Mouse (Mus musculus): ENCODE results near the gene Mettl7a2. TPM values are rescaled to one million over a fixed set of nuclear protein-coding genes. Genes with fewer than 3 reads are reported as not detected.

Mettl7a2 gene
- polyA plus RNA-seq, 1 experiment from 2014 or later: not detected

GRCm38 (mm10) chr15:100388224-100388835 lies 35.3 kb downstream of the Mettl7a2 start:
- H3K27me3 ChIP-seq (ENCODE audit: insufficient read depth, poor library complexity, severe bottlenecking): no peaks in the 10 kb centered on the region
- 89% methylated on average over 16 of the region's 16 CpGs for WGBS

GRCm38 (mm10) chr15:100388886-100389285 lies 35.9 kb downstream of the Mettl7a2 start:
- WGBS: 70% methylated on average over 9 of the region's 9 CpGs
- no peak overlapping the region for H3K27ac ChIP-seq

More at GRCm38 (mm10) chr15:100388224-100388835, 35.3 kb downstream of the Mettl7a2 start:
- Histone ChIP-seq H3K9me3 (no peaks in the 10 kb centered on the region), H3K4me1 (replicated peaks) (peaks cover 9% of the 10 kb centered on the region; the same call in 1 of the 2 replicates), H3K4me3 (no peak overlapping the region), H3K36me3 (peaks cover 11% of the 10 kb centered on the region), H3K27ac (no peak overlapping the region; the same call in 1 of the 2 replicates)
- DNase-seq (ENCODE audit: low spot score): no peak

GRCm38 (mm10) chr15:100391066-100391465 lies 38.1 kb downstream of the Mettl7a2 start:
- H3K27me3 ChIP-seq (ENCODE audit: insufficient read depth, poor library complexity, severe bottlenecking): no peaks in the 10 kb centered on the region
- no peaks in the 10 kb centered on the region for H3K9me3 ChIP-seq
- peaks cover 12% of the 10 kb centered on the region; the same call in 1 of the 2 replicates for H3K4me1 ChIP-seq (replicated peaks)
- no peak for DNase-seq (ENCODE audit: low spot score)
- no peak overlapping the region for H3K27ac ChIP-seq
- H3K36me3 ChIP-seq: peaks cover 38% of the 10 kb centered on the region
- 84% methylated on average over 7 of the region's 7 CpGs for WGBS
- no peak overlapping the region for H3K4me3 ChIP-seq

More at GRCm38 (mm10) chr15:100388886-100389285, 35.9 kb downstream of the Mettl7a2 start:
- no peak for DNase-seq (ENCODE audit: low spot score)
- Histone ChIP-seq H3K36me3 (peaks cover 16% of the 10 kb centered on the region), H3K9me3 (no peaks in the 10 kb centered on the region), H3K4me1 (replicated peaks) (peaks cover 12% of the 10 kb centered on the region; the same call in 1 of the 2 replicates), H3K4me3 (no peak overlapping the region), H3K27me3 (ENCODE audit: insufficient read depth, poor library complexity, severe bottlenecking) (no peaks in the 10 kb centered on the region)

- Histone ChIP-seq H3K27ac (no peak overlapping the region), H3K4me3 (no peak overlapping the region), H3K4me1 (replicated peaks) (peaks cover 12% of the 10 kb centered on the region; the same call in 1 of the 2 replicates), H3K9me3 (no peaks in the 10 kb centered on the region), H3K27me3 (ENCODE audit: insufficient read depth, poor library complexity, severe bottlenecking) (no peaks in the 10 kb centered on the region), H3K36me3 (peaks cover 43% of the 10 kb centered on the region)
- 95% methylated on average over 7 of the region's 7 CpGs for WGBS
- no peak for DNase-seq (ENCODE audit: low spot score)
Measured at GRCm38 (mm10) chr15:100391599-100391998, 38.6 kb downstream of the Mettl7a2 start.

- H3K36me3 ChIP-seq: peaks cover 57% of the 10 kb centered on the region
- H3K27ac ChIP-seq: no peak overlapping the region
- DNase-seq (ENCODE audit: low spot score): no peak
- H3K9me3 ChIP-seq: no peaks in the 10 kb centered on the region
- H3K4me3 ChIP-seq: no peak overlapping the region
- H3K4me1 ChIP-seq (replicated peaks): peaks cover 12% of the 10 kb centered on the region; the same call in 1 of the 2 replicates
- no peaks in the 10 kb centered on the region for H3K27me3 ChIP-seq (ENCODE audit: insufficient read depth, poor library complexity, severe bottlenecking)
- 89% methylated on average over 11 of the region's 11 CpGs for WGBS
Measured at GRCm38 (mm10) chr15:100393016-100393415, 40.0 kb downstream of the Mettl7a2 start.

- WGBS: 95% methylated on average over 3 of the region's 3 CpGs
- no peak for DNase-seq (ENCODE audit: low spot score)
- H3K9me3 ChIP-seq: no peaks in the 10 kb centered on the region
- no peaks in the 10 kb centered on the region for H3K27me3 ChIP-seq (ENCODE audit: insufficient read depth, poor library complexity, severe bottlenecking)
- H3K4me1 ChIP-seq (replicated peaks): 0 out of 2 replicates have a peak, but pooled peaks cover 5% of the 10 kb centered on the region
- no peak overlapping the region for H3K4me3 ChIP-seq
- H3K36me3 ChIP-seq: peaks cover 83% of the 10 kb centered on the region
- no peak overlapping the region for H3K27ac ChIP-seq
Measured at GRCm38 (mm10) chr15:100395561-100395960, 42.6 kb downstream of the Mettl7a2 start.

- no peaks in the 10 kb centered on the region for H3K4me1 ChIP-seq (replicated peaks)
- no peaks in the 10 kb centered on the region for H3K9me3 ChIP-seq
- WGBS: 89% methylated on average over 16 of the region's 16 CpGs
- no peaks in the 10 kb centered on the region for H3K27me3 ChIP-seq (ENCODE audit: insufficient read depth, poor library complexity, severe bottlenecking)
- DNase-seq (ENCODE audit: low spot score): no peak
- no peak overlapping the region for H3K4me3 ChIP-seq
- no peak overlapping the region for H3K27ac ChIP-seq
- H3K36me3 ChIP-seq: peaks cover 100% of the 10 kb centered on the region
Measured at GRCm38 (mm10) chr15:100400592-100401250, 47.7 kb downstream of the Mettl7a2 start.

- Histone ChIP-seq H3K27ac (no peak overlapping the region), H3K4me1 (replicated peaks) (no peaks in the 10 kb centered on the region), H3K4me3 (no peak overlapping the region), H3K9me3 (no peaks in the 10 kb centered on the region), H3K36me3 (peaks cover 99% of the 10 kb centered on the region), H3K27me3 (ENCODE audit: insufficient read depth, poor library complexity, severe bottlenecking) (no peaks in the 10 kb centered on the region)
- 88% methylated on average over 4 of the region's 4 CpGs for WGBS
- no peak for DNase-seq (ENCODE audit: low spot score)
Measured at GRCm38 (mm10) chr15:100401811-100402210, 48.8 kb downstream of the Mettl7a2 start.

- H3K36me3 ChIP-seq: peaks cover 99% of the 10 kb centered on the region
- H3K4me1 ChIP-seq (replicated peaks): no peaks in the 10 kb centered on the region
- 89% methylated on average over 14 of the region's 14 CpGs for WGBS
- no peak overlapping the region for H3K27ac ChIP-seq
- H3K4me3 ChIP-seq: no peak overlapping the region
- DNase-seq (ENCODE audit: low spot score): no peak
- no peaks in the 10 kb centered on the region for H3K9me3 ChIP-seq
- H3K27me3 ChIP-seq (ENCODE audit: insufficient read depth, poor library complexity, severe bottlenecking): no peaks in the 10 kb centered on the region
Measured at GRCm38 (mm10) chr15:100402347-100402746, 49.3 kb downstream of the Mettl7a2 start.

GRCm38 (mm10) chr15:100402798-100403197 lies 49.8 kb downstream of the Mettl7a2 start:
- Histone ChIP-seq H3K27me3 (ENCODE audit: insufficient read depth, poor library complexity, severe bottlenecking) (no peaks in the 10 kb centered on the region), H3K9me3 (no peaks in the 10 kb centered on the region), H3K36me3 (peaks cover 99% of the 10 kb centered on the region), H3K27ac (no peak overlapping the region), H3K4me3 (no peak overlapping the region), H3K4me1 (replicated peaks) (no peaks in the 10 kb centered on the region)
- WGBS: 86% methylated on average over 4 of the region's 4 CpGs
- DNase-seq (ENCODE audit: low spot score): no peak

- Histone ChIP-seq H3K4me1 (replicated peaks) (no peaks in the 10 kb centered on the region), H3K4me3 (no peak overlapping the region), H3K27ac (no peak overlapping the region), H3K27me3 (ENCODE audit: insufficient read depth, poor library complexity, severe bottlenecking) (no peaks in the 10 kb centered on the region), H3K9me3 (no peaks in the 10 kb centered on the region), H3K36me3 (peaks cover 99% of the 10 kb centered on the region)
- no peak for DNase-seq (ENCODE audit: low spot score)
- 91% methylated on average over 16 of the region's 16 CpGs for WGBS
Measured at GRCm38 (mm10) chr15:100403318-100404000, 50.5 kb downstream of the Mettl7a2 start.

- H3K27me3 ChIP-seq (ENCODE audit: insufficient read depth, poor library complexity, severe bottlenecking): no peaks in the 10 kb centered on the region
- H3K27ac ChIP-seq: no peak overlapping the region
- 87% methylated on average over 5 of the region's 5 CpGs for WGBS
- peaks cover 99% of the 10 kb centered on the region for H3K36me3 ChIP-seq
- no peak for DNase-seq (ENCODE audit: low spot score)
- H3K9me3 ChIP-seq: no peaks in the 10 kb centered on the region
- no peaks in the 10 kb centered on the region for H3K4me1 ChIP-seq (replicated peaks)
- no peak overlapping the region for H3K4me3 ChIP-seq
Measured at GRCm38 (mm10) chr15:100406088-100406487, 53.1 kb downstream of the Mettl7a2 start.
